Mouse (Mus musculus): ENCODE measurements at regions not wholly inside any gene's neighbourhood (a gene's known extent, or its start where the extent isn't known, plus 50 kb on each side); places are given as distances from the start of the nearest gene placed in this dataset.
"Not testable (repeated sequence)": the region's sequence is repeated elsewhere in the genome, so short reads cannot be mapped to it uniquely, and the experiment has no call there.

- no peak for DNase-seq
Measured at GRCm38 (mm10) chr15:14253602-14254301, 1080.3 kb upstream of the Cdh6 start.

GRCm38 (mm10) chr15:14251773-14252172 is 1078.3 kb upstream of the Cdh6 start:
- DNase-seq, result no peak

DNA sequence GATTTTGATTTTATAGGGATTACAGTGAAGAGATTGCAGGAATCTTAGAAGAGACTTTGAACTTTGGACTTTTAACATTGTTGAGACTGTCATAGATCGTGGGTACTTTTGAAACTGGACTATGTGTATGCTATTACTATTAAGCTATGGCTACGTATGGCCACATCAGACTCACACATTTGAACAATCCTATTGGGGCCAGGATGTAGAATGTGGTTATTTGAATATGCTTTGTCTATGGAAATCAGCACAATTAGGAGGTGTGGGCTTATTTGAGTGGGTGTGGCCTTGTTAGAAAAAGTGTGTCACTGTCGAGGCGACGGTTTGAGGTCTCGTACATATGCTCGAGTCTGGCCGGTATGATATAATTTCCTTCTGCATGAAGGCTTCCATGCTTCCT is 1041.8 kb upstream of the Cdh6 start:
- DNase-seq, result no peak

DNA sequence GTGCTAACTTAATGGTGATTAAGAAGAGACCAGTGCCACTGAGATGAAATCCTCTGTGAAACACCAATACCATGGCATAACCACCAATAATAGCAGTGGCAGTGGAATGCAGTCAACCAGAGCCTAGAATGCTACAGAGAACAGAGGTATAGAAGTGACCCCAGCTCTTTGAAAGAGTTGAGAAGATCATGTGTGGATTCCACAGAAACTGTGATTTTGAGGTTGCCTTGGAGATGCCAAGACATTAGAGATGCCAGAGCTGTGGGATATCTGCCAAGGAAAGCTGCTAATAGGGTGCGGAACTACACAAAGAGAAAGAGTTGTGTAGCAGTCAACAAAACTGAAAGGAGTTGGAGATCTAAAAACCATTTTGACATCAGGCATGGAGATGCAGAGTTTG is 1041.3 kb upstream of the Cdh6 start:
- DNase-seq, result no peak

DNA sequence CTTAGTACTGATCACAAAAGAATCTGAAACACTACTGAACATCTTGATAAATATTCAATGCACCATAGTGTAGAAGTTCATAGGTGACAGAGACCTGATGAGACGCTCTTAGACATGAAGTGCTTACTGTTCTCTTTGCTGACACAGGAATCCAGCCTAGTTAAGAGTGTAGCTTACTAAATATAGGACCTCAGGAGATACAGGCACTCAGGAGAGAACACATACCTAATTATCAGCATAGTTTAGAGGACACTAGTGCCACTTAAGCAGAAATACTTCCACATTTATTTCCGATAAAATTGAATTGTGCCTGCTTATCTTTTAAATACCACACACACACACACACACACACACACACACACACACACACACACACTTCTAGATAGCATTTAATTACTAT is 1004.0 kb upstream of the Cdh6 start:
- no peak for DNase-seq

DNA sequence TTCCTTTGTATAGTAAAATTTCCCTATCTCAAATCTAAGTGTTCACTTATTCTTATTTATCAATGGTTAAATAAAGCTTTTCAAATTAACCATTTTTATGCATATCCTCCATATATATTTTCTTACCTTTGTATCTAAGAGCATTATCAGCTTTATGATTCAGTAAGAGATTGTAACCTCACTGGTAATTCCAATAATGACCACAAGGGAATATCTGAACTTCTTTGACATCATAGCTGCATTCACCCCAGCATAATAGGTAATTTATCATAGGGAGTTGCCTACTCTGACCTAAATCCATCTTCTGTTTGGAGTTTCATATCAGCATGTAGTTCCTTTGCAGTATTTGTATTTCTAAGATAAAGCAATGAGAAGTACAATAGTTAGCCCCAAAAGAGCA is 963.9 kb upstream of the Cdh6 start:
- no peak for DNase-seq

DNA sequence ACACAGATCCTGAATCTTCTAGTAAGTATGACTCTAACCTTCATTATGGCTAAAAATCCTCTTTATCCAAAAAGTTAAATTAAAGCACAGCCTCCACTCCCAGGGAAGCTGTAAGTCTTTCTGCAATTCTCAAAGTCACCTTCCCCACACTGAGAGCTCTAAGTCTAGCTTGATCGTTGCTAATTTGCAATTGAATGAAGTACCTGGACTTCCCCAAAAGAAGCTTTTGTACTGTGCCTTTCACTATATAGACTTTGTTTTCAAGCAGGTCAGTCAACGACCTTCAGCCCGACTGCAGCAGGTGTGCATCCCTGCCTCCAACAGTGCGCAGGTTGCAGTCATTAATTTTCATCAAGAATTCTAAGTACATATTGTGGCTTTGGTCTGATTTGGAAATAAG is 950.4 kb upstream of the Cdh6 start:
- DNase-seq, result no peak

DNA sequence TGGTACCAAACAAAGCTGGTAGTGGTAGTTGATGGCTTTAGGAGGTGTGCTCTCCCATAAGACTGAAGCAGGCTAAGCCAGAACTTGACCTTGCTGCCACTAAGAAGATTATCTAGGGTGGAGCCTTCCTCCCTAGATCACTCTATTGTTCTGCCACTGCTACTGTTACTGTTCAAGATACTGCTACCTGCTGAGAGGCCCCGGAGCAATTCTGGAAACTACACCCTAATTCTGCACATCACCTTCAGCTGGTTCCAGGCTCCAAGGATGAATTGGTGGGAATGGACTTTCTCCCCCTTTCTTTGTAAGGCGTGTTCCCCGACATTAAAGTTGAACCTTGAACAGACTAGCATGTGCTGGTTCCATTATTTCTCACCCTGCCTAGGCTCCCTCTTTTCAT is 944.8 kb upstream of the Cdh6 start:
- DNase-seq, result not testable (repeated sequence)

DNA sequence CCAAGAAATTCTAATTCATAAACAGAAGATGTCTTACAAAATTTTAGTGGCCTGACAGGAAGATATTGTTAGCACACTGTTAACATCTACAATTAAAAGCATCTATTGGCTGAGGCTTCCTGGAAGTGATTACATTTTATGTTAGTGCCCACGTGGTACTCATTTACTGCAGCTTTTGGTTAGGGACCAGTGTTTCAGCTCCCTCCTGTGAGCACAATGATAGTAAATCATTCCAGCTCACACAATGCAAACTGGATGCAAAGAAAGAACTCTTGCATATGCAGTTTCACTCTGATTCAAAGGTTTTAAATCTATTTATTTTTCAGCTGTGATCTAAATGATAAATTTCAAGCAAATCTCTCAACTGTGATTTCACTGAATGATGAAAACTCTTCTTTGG is 928.3 kb upstream of the Cdh6 start:
- DNase-seq, result no peak

DNA sequence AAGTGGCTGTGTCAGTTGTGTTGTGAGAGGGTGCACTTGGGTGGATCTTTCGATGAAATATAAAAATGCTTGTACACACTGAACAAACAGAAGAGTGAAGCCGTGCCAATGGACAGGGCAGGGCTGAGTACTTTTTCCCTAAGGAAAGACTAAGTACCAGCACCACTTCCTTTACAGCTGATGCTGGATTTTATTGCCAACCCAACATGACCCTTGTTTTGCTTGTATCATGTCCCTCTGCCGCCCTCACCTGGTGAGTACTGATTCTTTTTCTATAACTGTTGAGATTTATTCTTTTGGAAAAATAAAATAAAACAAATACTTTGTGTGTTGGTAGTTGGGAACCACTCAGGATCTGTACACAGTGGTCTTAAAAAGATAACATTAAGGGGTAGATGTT is 878.4 kb upstream of the Cdh6 start:
- peak; percentile 0 for DNase-seq
